Mouse (Mus musculus): ENCODE results near the gene Kcnmb4.

DNA sequence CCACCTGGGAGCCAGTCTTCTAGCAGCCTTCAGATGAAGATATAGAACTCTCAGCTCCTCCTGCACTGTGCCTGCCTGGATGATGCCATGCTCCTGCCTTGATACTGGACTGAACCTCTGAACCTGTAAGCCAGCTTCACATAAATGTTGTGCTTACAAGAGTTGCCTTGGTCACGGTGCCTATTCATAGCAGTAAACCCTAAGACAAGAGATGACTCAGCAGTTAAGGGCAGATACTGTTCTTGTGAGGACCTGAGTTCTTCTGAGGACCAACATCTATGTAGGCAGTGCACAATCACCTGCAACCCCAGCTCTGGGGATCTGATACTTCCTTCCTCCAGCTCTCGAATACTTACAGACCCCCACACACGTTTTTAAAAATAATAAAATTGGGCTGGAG lies 2.9 kb upstream of the Kcnmb4 start:
- TF ChIP-seq CTCF (IDR thresholded peaks at IDR 0.05) (no peak), POLR2A (IDR thresholded peaks at IDR 0.05; ENCODE audit: insufficient read depth, low read depth, low read length) (no peak), EP300 (IDR thresholded peaks at IDR 0.05; ENCODE audit: insufficient read depth, low read depth, low read length) (no peak)
